Mouse (Mus musculus) heart, embryonic 16.5 days (tissue): ENCODE measurements around the gene A630095N17Rik. TPM values are rescaled to one million over a fixed set of nuclear protein-coding genes. Genes with fewer than 3 reads are reported as not detected.
"Not testable (repeated sequence)": the region's sequence is repeated elsewhere in the genome, so short reads cannot be mapped to it uniquely, and the experiment has no call there.

Experiments used
- ATAC-seq: fragments of 200-750 bp; cut with Nextera tagmentation; replicated peaks from 2 replicates; pipeline ENCODE4 v1.8.0; 2017; ENCODE audit warnings: moderate number of reproducible peaks; ENCODE audit not compliant: insufficient read depth, low FRiP score; ENCODE audit errors: extremely low read depth
- H3K27ac ChIP-seq: fragments of 300-500 bp; sonication (generic); 2 replicates; pipeline ENCODE4 v1.5.1; 2014; ENCODE audit warnings: mild to moderate bottlenecking, low read length, control low read depth, moderate library complexity
- H3K27me3 ChIP-seq: fragments of 300-500 bp; sonication (generic); 2 replicates; pipeline ENCODE4 v1.6.1; 2014; ENCODE audit warnings: low read length, mixed read lengths; ENCODE audit not compliant: control insufficient read depth, insufficient read depth
- H3K36me3 ChIP-seq: fragments of 300-500 bp; sonication (generic); 2 replicates; pipeline ENCODE4 v1.6.1; 2014; ENCODE audit not compliant: control insufficient read depth, insufficient read depth
- H3K4me1 ChIP-seq: fragments of 300-500 bp; sonication (generic); 2 replicates; pipeline ENCODE4 v1.6.1; 2014; ENCODE audit warnings: low read length, mixed read lengths; ENCODE audit not compliant: control insufficient read depth, insufficient read depth
- H3K4me2 ChIP-seq: fragments of 300-500 bp; sonication (generic); 2 replicates; pipeline ENCODE4 v1.6.1; 2014; ENCODE audit warnings: low read depth, mild to moderate bottlenecking, control low read depth, low read length
- H3K4me3 ChIP-seq: fragments of 300-500 bp; sonication (generic); 2 replicates; pipeline ENCODE4 v1.5.1; 2014; ENCODE audit warnings: mild to moderate bottlenecking, control low read depth, low read length
- H3K9ac ChIP-seq: fragments of 300-500 bp; sonication (generic); 2 replicates; pipeline ENCODE4 v1.6.1; 2014; ENCODE audit warnings: low read length, control low read depth
- H3K9me3 ChIP-seq: fragments of 300-500 bp; sonication (generic); replicated peaks from 2 replicates; pipeline ENCODE4 v1.6.1; 2016; ENCODE audit warnings: low read length; ENCODE audit not compliant: control insufficient read depth
- WGBS: fragments of 180-500 bp; shearing (Covaris S2); extraction: QIAGEN DNeasy Blood & Tissue Kit; methylation state at CpG from one replicate; pipeline ENCODE4 v1.1.7; 2014; 5-methylcytosine and 5-hydroxymethylcytosine counted together
- polyA plus RNA-seq: library from polyadenylated mRNA; unstranded; fragments of >200 nt; fragmentation: Nextera tagmentation; extraction: Ambion mirVana; gene quantifications from 2 replicates; pipeline ENCODE4 v1.2.1, GENCODE M21; 2015

A630095N17Rik gene
- polyA plus RNA-seq, 1 experiment from 2014 or later: 0.24 TPM

- H3K4me3 ChIP-seq: no peak overlapping the region
- WGBS: 89% methylated on average over 12 of the region's 12 CpGs
- H3K4me1 ChIP-seq: peaks cover 25% of the 10 kb centered on the region
- no peaks in the 10 kb centered on the region for H3K9me3 ChIP-seq
- no peak overlapping the region for H3K27ac ChIP-seq
- H3K4me2 ChIP-seq: no peak overlapping the region
- H3K9ac ChIP-seq: no peak overlapping the region
- H3K36me3 ChIP-seq: peaks cover 24% of the 10 kb centered on the region
- no peaks in the 10 kb centered on the region for H3K27me3 ChIP-seq
- no peak for ATAC-seq
These were observed 12.4 kb upstream of the A630095N17Rik start for GRCm38 (mm10) chr1:75244175-75244826.

GRCm38 (mm10) chr1:75243411-75243810, 11.5 kb upstream of the A630095N17Rik start:
- Histone ChIP-seq H3K4me3 (no peak overlapping the region), H3K27ac (no peak overlapping the region), H3K4me1 (peaks cover 20% of the 10 kb centered on the region), H3K9ac (no peak overlapping the region), H3K36me3 (peaks cover 24% of the 10 kb centered on the region), H3K9me3 (no peaks in the 10 kb centered on the region), H3K4me2 (no peak overlapping the region), H3K27me3 (no peaks in the 10 kb centered on the region)
- 93% methylated on average over 14 of the region's 14 CpGs for WGBS
- ATAC-seq: no peak

GRCm38 (mm10) chr1:75239591-75239990, 7.7 kb upstream of the A630095N17Rik start:
- WGBS: 60% methylated on average over 10 of the region's 10 CpGs

GRCm38 (mm10) chr1:75236117-75237050, 4.5 kb upstream of the A630095N17Rik start, which contains the start of gene Dnajb2:
Gene Dnajb2 (plus strand): TSS chr1:75236406.
- Histone ChIP-seq H3K36me3 (peaks cover 14% of the 10 kb centered on the region), H3K27me3 (no peaks in the 10 kb centered on the region), H3K9ac (peak within 1 kb of the TSS; percentile 92), H3K4me1 (peaks cover 22% of the 10 kb centered on the region), H3K9me3 (no peaks in the 10 kb centered on the region), H3K4me3 (peak within 1 kb of the TSS; percentile 77), H3K4me2 (peak within 1 kb of the TSS; percentile 94), H3K27ac (peak within 1 kb of the TSS; percentile 93)
- peak; percentile 90 for ATAC-seq
- 1% methylated on average over 62 of the region's 64 CpGs for WGBS

More at GRCm38 (mm10) chr1:75239591-75239990, 7.7 kb upstream of the A630095N17Rik start:
- H3K4me3 ChIP-seq: no peak overlapping the region
- H3K9ac ChIP-seq: no peak overlapping the region
- H3K9me3 ChIP-seq: no peaks in the 10 kb centered on the region
- peak overlapping the region; percentile 21; the same call in 1 of the 2 replicates for H3K27ac ChIP-seq
- H3K4me2 ChIP-seq: no peak overlapping the region
- H3K4me1 ChIP-seq: peaks cover 20% of the 10 kb centered on the region
- H3K27me3 ChIP-seq: no peaks in the 10 kb centered on the region
- ATAC-seq: no peak
- H3K36me3 ChIP-seq: peaks cover 24% of the 10 kb centered on the region

- WGBS: 1% methylated on average over 8 of the region's 8 CpGs
- H3K27ac ChIP-seq: peak overlapping the region; percentile 41; the same call in 1 of the 2 replicates
- H3K4me2 ChIP-seq: peak overlapping the region; percentile 19; the same call in 1 of the 2 replicates
- peak; percentile 49; the same call in 1 of the 2 replicates for ATAC-seq
- peaks cover 22% of the 10 kb centered on the region for H3K4me1 ChIP-seq
- no peaks in the 10 kb centered on the region for H3K27me3 ChIP-seq
- no peak overlapping the region for H3K4me3 ChIP-seq
- H3K9me3 ChIP-seq: no peaks in the 10 kb centered on the region
- H3K9ac ChIP-seq: no peak overlapping the region
- peaks cover 1% of the 10 kb centered on the region; the same call in 1 of the 2 replicates for H3K36me3 ChIP-seq
These were observed 2.7 kb upstream of the A630095N17Rik start for GRCm38 (mm10) chr1:75234606-75235005.

GRCm38 (mm10) chr1:75232489-75232888, 587 bp upstream of the A630095N17Rik start:
- H3K27ac ChIP-seq, H3K27me3 ChIP-seq, H3K9ac ChIP-seq, H3K4me2 ChIP-seq, H3K9me3 ChIP-seq, ATAC-seq, H3K4me3 ChIP-seq, H3K36me3 ChIP-seq: not testable (repeated sequence)
- peaks cover 16% of the 10 kb centered on the region for H3K4me1 ChIP-seq
- 70% methylated on average over 4 of the region's 4 CpGs for WGBS

GRCm38 (mm10) chr1:75231224-75231623, 678 bp downstream of the A630095N17Rik start:
- WGBS: 64% methylated on average over 4 of the region's 4 CpGs
- H3K9ac ChIP-seq: no peak overlapping the region

GRCm38 (mm10) chr1:75230335-75230994, 1.4 kb downstream of the A630095N17Rik start:
- WGBS: 64% methylated on average over 7 of the region's 7 CpGs

More at GRCm38 (mm10) chr1:75231224-75231623, 678 bp downstream of the A630095N17Rik start:
- Histone ChIP-seq H3K36me3 (no peaks in the 10 kb centered on the region), H3K27me3 (no peaks in the 10 kb centered on the region), H3K4me2 (no peak overlapping the region), H3K4me1 (peaks cover 14% of the 10 kb centered on the region), H3K27ac (no peak overlapping the region), H3K9me3 (no peaks in the 10 kb centered on the region), H3K4me3 (no peak overlapping the region)
- ATAC-seq: no peak

More at GRCm38 (mm10) chr1:75230335-75230994, 1.4 kb downstream of the A630095N17Rik start:
- ATAC-seq: no peak
- H3K9me3 ChIP-seq: no peaks in the 10 kb centered on the region
- H3K4me2 ChIP-seq: no peak overlapping the region
- H3K36me3 ChIP-seq: no peaks in the 10 kb centered on the region
- no peaks in the 10 kb centered on the region for H3K27me3 ChIP-seq
- no peak overlapping the region for H3K4me3 ChIP-seq
- H3K27ac ChIP-seq: no peak overlapping the region
- H3K4me1 ChIP-seq: peaks cover 13% of the 10 kb centered on the region; the same call in 1 of the 2 replicates
- no peak overlapping the region for H3K9ac ChIP-seq
